Mouse (Mus musculus): ENCODE data around the gene 6030445D17Rik.

GRCm38 (mm10) chr4:136434029-136434428 lies 28.0 kb upstream of the 6030445D17Rik start:
- TF ChIP-seq CTCF (IDR thresholded peaks at IDR 0.05; ENCODE audit: low read depth, low read length) (no peak), POLR2A (IDR thresholded peaks at IDR 0.05; ENCODE audit: borderline replicate concordance, low read depth, low read length) (no peak)
